Mouse (Mus musculus): ENCODE results near the gene Sec16b.

DNA sequence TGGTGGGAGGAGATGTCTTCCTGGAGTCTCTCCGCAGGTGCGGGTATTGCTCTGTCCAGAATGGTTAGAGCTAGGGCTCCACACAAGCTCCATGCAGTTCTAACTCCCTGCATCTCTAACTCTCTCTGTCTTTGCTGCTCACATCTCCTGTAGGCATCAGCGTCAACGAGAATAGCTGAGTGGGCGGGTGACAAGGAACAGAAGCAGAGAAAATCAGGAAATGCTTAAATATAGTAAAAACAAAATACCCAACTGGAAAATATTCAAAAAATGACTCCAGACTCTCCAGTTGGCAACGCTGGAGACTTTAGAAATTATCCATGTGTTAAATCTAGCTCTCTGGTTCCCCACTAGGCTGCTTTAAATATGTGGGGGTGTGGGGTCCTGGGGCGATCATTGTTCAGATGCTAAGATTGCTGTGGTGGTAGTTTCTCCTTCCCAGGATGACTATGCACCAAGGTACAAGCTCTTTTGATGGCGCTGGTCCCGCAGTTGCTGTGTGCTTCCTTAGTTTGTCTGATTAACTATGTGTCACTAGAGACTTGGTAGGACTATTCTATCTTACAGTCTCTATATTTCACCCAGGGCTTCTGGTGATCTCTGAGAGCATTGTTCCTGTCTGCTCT is 35.7 kb upstream of the Sec16b start:
- no peak for TF ChIP-seq CTCF (conservative IDR thresholded peaks at IDR 0.05; ENCODE audit: low read length)
- no peak for TF ChIP-seq POU5F1 (IDR thresholded peaks at IDR 0.05; ENCODE audit: borderline replicate concordance, low read length)
- no peak for TF ChIP-seq NANOG (IDR thresholded peaks at IDR 0.05; ENCODE audit: borderline replicate concordance, low read length)

Data from E14TG2a.4 (cell line).